Mouse (Mus musculus) myocyte (in vitro differentiated cells): ENCODE measurements around the gene Ugt3a1. TPM values are rescaled to one million over a fixed set of nuclear protein-coding genes. Genes with fewer than 3 reads are reported as not detected.

Source experiments
- H3K27me3 ChIP-seq: one replicate; pipeline ENCODE4 v1.6.1; 2011; ENCODE audit not compliant: control insufficient read depth, insufficient read depth, insufficient read length
- H3K36me3 ChIP-seq: one replicate; pipeline ENCODE4 v1.6.1; 2011; ENCODE audit not compliant: control insufficient read depth, insufficient read depth
- H3K4me2 ChIP-seq: one replicate; pipeline ENCODE4 v1.6.1; 2011; ENCODE audit warnings: low read depth, control low read depth
- H3K4me3 ChIP-seq: one replicate; pipeline ENCODE4 v1.5.1; 2011; ENCODE audit warnings: mild to moderate bottlenecking, control low read depth, moderate library complexity
- H3K79me2 ChIP-seq: one replicate; pipeline ENCODE4 v1.6.1; 2011; ENCODE audit not compliant: control insufficient read depth, insufficient read depth
- H3ac ChIP-seq: one replicate; pipeline ENCODE4 v1.6.1; 2011; ENCODE audit not compliant: control insufficient read depth, insufficient read length
- CEBPB ChIP-seq: IDR thresholded peaks from 2 replicates; pipeline ENCODE4 v1.6.1; 2011; ENCODE audit warnings: mild to moderate bottlenecking, moderate library complexity; ENCODE audit not compliant: poor library complexity, insufficient read depth, severe bottlenecking
- E2F4 ChIP-seq: IDR thresholded peaks from one replicate; pipeline ENCODE4 v1.6.1; 2011; ENCODE audit warnings: mild to moderate bottlenecking, control low read depth, moderate library complexity; ENCODE audit not compliant: insufficient read depth
- MAX ChIP-seq: IDR thresholded peaks from one replicate; pipeline ENCODE4 v1.6.1; 2011; ENCODE audit warnings: low read depth, mild to moderate bottlenecking, control low read depth
- MYOD1 ChIP-seq, 3 experiments: IDR thresholded peaks; one replicate each; pipeline ENCODE4 v1.6.1; 2011; ENCODE audit warnings: control low read depth in 2 of 3, low read depth in 2 of 3, mild to moderate bottlenecking in 2 of 3, moderate library complexity in 1 of 3; ENCODE audit not compliant: insufficient read length in 2 of 3, control insufficient read depth in 1 of 3
- MYOG ChIP-seq, 3 experiments: IDR thresholded peaks; one replicate each; pipeline ENCODE4 v1.6.1; 2011; ENCODE audit warnings: control low read depth in 2 of 3, low read depth in 2 of 3, mild to moderate bottlenecking in 2 of 3; ENCODE audit not compliant: insufficient read length in 2 of 3, control insufficient read depth in 1 of 3, insufficient read depth in 1 of 3
- POLR2A ChIP-seq: IDR thresholded peaks from one replicate; pipeline ENCODE4 v1.6.1; 2011; ENCODE audit warnings: low read depth, mild to moderate bottlenecking, control low read depth, moderate library complexity; ENCODE audit not compliant: insufficient read length
- POLR2AphosphoS2 ChIP-seq: IDR thresholded peaks from one replicate; pipeline ENCODE4 v1.6.1; 2011; ENCODE audit warnings: low read depth, control low read depth; ENCODE audit not compliant: insufficient read length
- REST ChIP-seq: IDR thresholded peaks from one replicate; pipeline ENCODE4 v1.6.1; 2011; ENCODE audit warnings: mild to moderate bottlenecking, control low read depth, moderate library complexity; ENCODE audit not compliant: insufficient read depth, insufficient read length
- SRF ChIP-seq: IDR thresholded peaks from one replicate; pipeline ENCODE4 v1.6.1; 2011; ENCODE audit warnings: low read depth; ENCODE audit not compliant: control insufficient read depth, insufficient read length
- TCF12 ChIP-seq: IDR thresholded peaks from one replicate; pipeline ENCODE4 v1.6.1; 2011; ENCODE audit warnings: mild to moderate bottlenecking, control low read depth; ENCODE audit not compliant: poor library complexity, insufficient read depth, severe bottlenecking
- TCF3 ChIP-seq: IDR thresholded peaks from one replicate; pipeline ENCODE4 v1.6.1; 2011; ENCODE audit warnings: low read depth, control low read depth; ENCODE audit not compliant: insufficient read length
- USF1 ChIP-seq: IDR thresholded peaks from one replicate; pipeline ENCODE4 v1.6.1; 2011; ENCODE audit warnings: low read depth, mild to moderate bottlenecking, control low read depth, moderate library complexity
- polyA plus RNA-seq: library from polyadenylated mRNA; unstranded; fragments of >200 nt; fragmentation: generic; extraction: Trizol; gene quantifications from one replicate; pipeline ENCODE4 v1.2.1, GENCODE M21; 2012; ENCODE audit warnings: missing spikeins

Ugt3a1 gene
- polyA plus RNA-seq, 1 experiment: not detected

DNA sequence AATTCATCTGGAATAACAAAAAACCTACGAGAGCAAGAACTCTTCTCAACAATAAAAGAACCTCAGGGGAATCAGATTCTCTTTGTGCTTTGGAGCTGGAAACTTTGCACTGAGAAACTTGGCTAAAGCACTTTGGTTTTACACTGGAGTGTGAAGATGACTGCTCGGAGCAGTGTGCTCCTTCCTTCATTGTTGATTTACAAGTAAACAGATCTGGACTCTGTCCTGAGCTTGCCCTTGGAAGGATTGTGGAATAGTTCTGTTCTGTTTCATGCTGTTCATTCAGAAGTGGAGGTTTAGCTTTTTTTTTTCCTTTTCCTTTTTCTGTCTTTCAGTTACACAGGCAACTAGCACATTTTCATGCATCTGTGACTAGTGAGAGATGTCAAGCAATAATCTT, 57.9 kb downstream of the Ugt3a1 start:
- H3K4me3 ChIP-seq: no peak overlapping the region
- H3K4me2 ChIP-seq: no peak overlapping the region
- H3K27me3 ChIP-seq: no peaks in the 10 kb centered on the region
- H3ac ChIP-seq: no peak overlapping the region
- H3K79me2 ChIP-seq: no peaks in the 10 kb centered on the region
- H3K36me3 ChIP-seq: no peaks in the 10 kb centered on the region
- TF ChIP-seq TCF12: no peak
- TF ChIP-seq MAX: no peak
- no peak for TF ChIP-seq SRF
- no peak for TF ChIP-seq TCF3
- TF ChIP-seq MYOG (IDR thresholded peaks at IDR 0.05; ENCODE audit: control insufficient read depth in 1 of 3, insufficient read depth in 1 of 3, insufficient read length in 2 of 3, low read depth in 2 of 3): no peak
- TF ChIP-seq REST: no peak
- no peak for TF ChIP-seq E2F4
- no peak for TF ChIP-seq POLR2AphosphoS2
- no peak for TF ChIP-seq MYOD1 (IDR thresholded peaks at IDR 0.05; ENCODE audit: control insufficient read depth in 1 of 3, insufficient read length in 2 of 3, low read depth in 2 of 3)
- TF ChIP-seq USF1: no peak
- TF ChIP-seq CEBPB: no peak
- TF ChIP-seq POLR2A: no peak

- Histone ChIP-seq H3K4me3 (no peak within 1 kb of the TSS), H3K36me3 (no peaks in the 10 kb centered on the region), H3K27me3 (no peaks in the 10 kb centered on the region), H3K79me2 (no peaks in the 10 kb centered on the region), H3K4me2 (no peak within 1 kb of the TSS), H3ac (no peak within 1 kb of the TSS)
- TF ChIP-seq USF1 (no peak), POLR2AphosphoS2 (no peak), CEBPB (no peak)
These were observed 58.7 kb downstream of the Ugt3a1 start, which contains the start of gene Ugt3a2 for GRCm38 (mm10) chr15:9335341-9335740. TSS of gene Ugt3a2 (plus strand) at chr15:9335550.

DNA sequence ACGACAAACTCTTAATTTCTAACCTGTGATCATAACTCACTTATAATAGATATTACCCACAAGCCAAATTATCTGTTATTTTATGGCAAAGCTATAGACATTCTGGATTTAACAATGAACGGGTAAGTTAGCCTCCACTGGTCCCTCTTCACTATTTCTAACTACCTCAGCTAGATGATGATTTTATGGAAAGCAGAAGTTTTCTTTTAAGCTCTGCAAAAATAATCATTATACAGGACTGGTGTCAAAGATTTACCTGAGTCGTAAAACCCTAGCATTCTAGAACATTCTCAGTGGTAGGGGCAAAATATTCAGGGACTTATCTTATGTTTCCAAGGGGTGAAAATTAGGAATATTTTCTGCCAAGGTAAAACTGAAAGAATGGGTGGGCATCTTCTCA, 59.9 kb downstream of the Ugt3a1 start:
- Histone ChIP-seq H3K36me3 (no peaks in the 10 kb centered on the region), H3ac (no peak overlapping the region), H3K79me2 (no peaks in the 10 kb centered on the region), H3K4me2 (no peak overlapping the region), H3K27me3 (no peaks in the 10 kb centered on the region), H3K4me3 (no peak overlapping the region)
- no peak for TF ChIP-seq TCF12

DNA sequence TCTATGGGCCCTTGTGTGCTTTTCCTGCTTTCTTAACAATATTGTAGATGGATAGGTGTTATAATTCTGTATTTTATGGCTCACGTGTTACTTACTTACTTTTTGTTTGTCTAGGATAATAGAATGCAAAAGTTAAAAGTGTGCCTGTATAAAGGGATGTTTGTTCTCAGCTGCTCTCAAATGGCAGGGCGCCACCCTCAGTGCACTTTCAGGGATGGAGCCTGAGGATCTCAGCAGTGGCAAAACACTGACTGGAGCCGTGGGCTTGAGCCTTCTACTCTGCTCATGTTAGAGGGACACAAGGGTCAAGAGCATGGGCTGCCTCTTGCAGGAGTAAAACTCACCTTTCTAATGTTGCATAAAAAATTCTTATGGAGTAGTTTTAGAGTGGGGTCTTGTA, 60.3 kb downstream of the Ugt3a1 start:
- Histone ChIP-seq H3K27me3 (no peaks in the 10 kb centered on the region), H3ac (no peak overlapping the region), H3K4me3 (no peak overlapping the region), H3K36me3 (no peaks in the 10 kb centered on the region), H3K79me2 (no peaks in the 10 kb centered on the region), H3K4me2 (no peak overlapping the region)
- TF ChIP-seq SRF (no peak), TCF3 (no peak), MYOG (IDR thresholded peaks at IDR 0.05; ENCODE audit: control insufficient read depth in 1 of 3, insufficient read depth in 1 of 3, insufficient read length in 2 of 3, low read depth in 2 of 3) (no peak), TCF12 (no peak), MAX (no peak), MYOD1 (IDR thresholded peaks at IDR 0.05; ENCODE audit: control insufficient read depth in 1 of 3, insufficient read length in 2 of 3, low read depth in 2 of 3) (no peak)

DNA sequence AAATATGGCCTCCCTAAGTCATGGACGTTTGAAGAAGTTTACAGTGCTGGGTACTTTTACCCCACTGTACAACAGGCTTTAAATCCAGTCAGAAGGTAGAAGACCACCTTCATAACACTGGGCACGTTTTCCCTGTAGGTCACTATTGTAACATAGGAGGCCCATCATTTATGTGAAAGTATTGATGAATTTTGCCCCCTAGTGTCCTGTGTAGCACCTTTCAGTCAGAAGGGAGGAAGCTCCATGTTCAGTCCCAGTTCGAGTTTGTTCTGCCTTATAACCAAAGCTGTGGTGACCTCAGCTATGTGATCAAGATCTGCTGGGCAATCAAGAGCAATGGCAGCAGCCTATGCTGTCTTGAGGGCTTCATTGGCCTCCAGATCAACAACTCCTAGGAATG, 72.1 kb downstream of the Ugt3a1 start:
- H3ac ChIP-seq: no peak overlapping the region
- no peaks in the 10 kb centered on the region for H3K27me3 ChIP-seq
- no peak overlapping the region for H3K4me2 ChIP-seq
- no peaks in the 10 kb centered on the region for H3K36me3 ChIP-seq
- H3K79me2 ChIP-seq: no peaks in the 10 kb centered on the region
- H3K4me3 ChIP-seq: no peak overlapping the region
- TF ChIP-seq E2F4: no peak
- no peak for TF ChIP-seq USF1
- TF ChIP-seq REST: no peak
- no peak for TF ChIP-seq MAX
- no peak for TF ChIP-seq TCF3
- TF ChIP-seq POLR2A: no peak
- no peak for TF ChIP-seq SRF
- TF ChIP-seq MYOG (IDR thresholded peaks at IDR 0.05; ENCODE audit: control insufficient read depth in 1 of 3, insufficient read depth in 1 of 3, insufficient read length in 2 of 3, low read depth in 2 of 3): no peak
- no peak for TF ChIP-seq TCF12
- no peak for TF ChIP-seq POLR2AphosphoS2
- no peak for TF ChIP-seq MYOD1 (IDR thresholded peaks at IDR 0.05; ENCODE audit: control insufficient read depth in 1 of 3, insufficient read length in 2 of 3, low read depth in 2 of 3)
- no peak for TF ChIP-seq CEBPB
